Mouse (Mus musculus) left cerebral cortex, adult 9 months (tissue): Measurements from ENCODE around the gene Ifi27l2a.

Experiments used
- DNase-seq, 2 experiments: peaks; one replicate each; pipeline ENCODE4 v3.0.0; 2022; ENCODE audit warnings: low spot score in 2 of 2

The Ifi27l2a gene

GRCm38 (mm10) chr12:103425729-103426470 lies 17.6 kb downstream of the Ifi27l2a start, which contains the start of gene Ddx24:
Gene Ddx24, minus strand, starts transcription at chr12:103425830.
- DNase-seq: peak; percentile 97 to 99

- no peak for DNase-seq
Measured at GRCm38 (mm10) chr12:103425016-103425728, 18.3 kb downstream of the Ifi27l2a start.

GRCm38 (mm10) chr12:103408144-103408543 lies 35.3 kb downstream of the Ifi27l2a start:
- peak in 1 of 2 experiments; percentile 78 for DNase-seq

- peak in 1 of 2 experiments; percentile 7 for DNase-seq
Measured at GRCm38 (mm10) chr12:103407720-103408119, 35.8 kb downstream of the Ifi27l2a start, which contains the start of gene 9330161L09Rik. Gene 9330161L09Rik, minus strand, starts transcription at chr12:103407820.

GRCm38 (mm10) chr12:103404131-103404530 lies 39.3 kb downstream of the Ifi27l2a start:
- DNase-seq: no peak

GRCm38 (mm10) chr12:103396751-103397150 lies 46.7 kb downstream of the Ifi27l2a start:
- no peak for DNase-seq

GRCm38 (mm10) chr12:103395486-103396275 lies 47.8 kb downstream of the Ifi27l2a start:
- DNase-seq: no peak

GRCm38 (mm10) chr12:103393528-103393927 lies 50.0 kb downstream of the Ifi27l2a start:
- no peak for DNase-seq
